Mouse (Mus musculus): ENCODE measurements at regions not wholly inside any gene's neighbourhood (a gene's known extent, or its start where the extent isn't known, plus 50 kb on each side); places are given as distances from the start of the nearest gene placed in this dataset.

- Histone ChIP-seq H3K4me3 (ENCODE audit: low read depth, low read length) (no peak overlapping the region), H3K4me1 (replicated peaks; ENCODE audit: control insufficient read depth, insufficient read depth, low read length) (no peaks in the 10 kb centered on the region), H3K4me2 (replicated peaks; ENCODE audit: low read depth) (no peak overlapping the region), H3K9ac (ENCODE audit: low read depth, low read length) (no peak overlapping the region), H3K9me3 (ENCODE audit: control insufficient read depth) (no peaks in the 10 kb centered on the region), H3K36me3 (ENCODE audit: control insufficient read depth, insufficient read depth) (no peaks in the 10 kb centered on the region), H3K27me3 (replicated peaks; ENCODE audit: control insufficient read depth, insufficient read depth, low read length) (no peaks in the 10 kb centered on the region), H3K27ac (ENCODE audit: low read depth, low read length) (no peak overlapping the region)
- TF ChIP-seq CTCF (IDR thresholded peaks at IDR 0.05; ENCODE audit: low read depth) = no peak
- no peak for ATAC-seq
- WGBS = 68% methylated on average over 11 of the region's 11 CpGs
Measured at GRCm38 (mm10) chr3:83540997-83541932, 224.9 kb upstream of the Sfrp2 start.

DNA sequence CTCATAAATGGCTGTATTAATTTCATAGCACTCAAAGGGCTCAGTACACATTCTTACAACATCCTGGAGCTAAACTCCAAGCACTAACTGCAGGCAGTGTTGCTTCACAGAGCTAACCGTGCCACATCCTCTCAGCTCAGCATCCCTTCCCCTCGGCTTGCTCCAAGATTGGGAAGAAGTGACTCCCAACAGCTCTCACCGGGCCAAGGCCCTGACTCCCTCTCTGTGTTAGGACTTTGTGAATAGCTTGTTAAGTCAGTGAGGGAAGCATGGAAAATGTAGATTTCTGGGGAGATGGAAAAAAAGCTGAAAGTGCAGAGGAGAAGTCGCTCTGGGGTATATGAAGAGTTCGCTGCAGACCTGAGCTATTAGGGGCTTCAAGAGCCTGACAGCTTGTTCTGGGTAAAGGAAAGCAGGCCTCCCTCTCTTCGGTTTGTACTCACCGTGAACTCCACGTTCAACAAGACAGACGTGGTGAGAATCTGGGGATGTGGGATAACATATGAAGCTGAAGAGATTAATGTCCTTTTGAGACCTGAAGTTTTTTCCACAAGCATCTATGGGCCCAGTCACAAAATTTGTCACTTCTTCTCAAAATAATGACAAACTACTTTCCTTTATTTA, 213.5 kb upstream of the Sfrp2 start:
- Histone ChIP-seq H3K4me1 (replicated peaks; ENCODE audit: control insufficient read depth, insufficient read depth, low read length) (no peaks in the 10 kb centered on the region), H3K9me3 (ENCODE audit: control insufficient read depth) (no peaks in the 10 kb centered on the region), H3K4me2 (replicated peaks; ENCODE audit: low read depth) (no peak overlapping the region), H3K27ac (ENCODE audit: low read depth, low read length) (no peak overlapping the region), H3K9ac (ENCODE audit: low read depth, low read length) (no peak overlapping the region), H3K36me3 (ENCODE audit: control insufficient read depth, insufficient read depth) (no peaks in the 10 kb centered on the region), H3K27me3 (replicated peaks; ENCODE audit: control insufficient read depth, insufficient read depth, low read length) (no peaks in the 10 kb centered on the region), H3K4me3 (ENCODE audit: low read depth, low read length) (no peak overlapping the region)
- no peak for TF ChIP-seq CTCF (IDR thresholded peaks at IDR 0.05; ENCODE audit: low read depth)
- WGBS = 79% methylated on average over 9 of the region's 9 CpGs
- ATAC-seq = no peak

DNA sequence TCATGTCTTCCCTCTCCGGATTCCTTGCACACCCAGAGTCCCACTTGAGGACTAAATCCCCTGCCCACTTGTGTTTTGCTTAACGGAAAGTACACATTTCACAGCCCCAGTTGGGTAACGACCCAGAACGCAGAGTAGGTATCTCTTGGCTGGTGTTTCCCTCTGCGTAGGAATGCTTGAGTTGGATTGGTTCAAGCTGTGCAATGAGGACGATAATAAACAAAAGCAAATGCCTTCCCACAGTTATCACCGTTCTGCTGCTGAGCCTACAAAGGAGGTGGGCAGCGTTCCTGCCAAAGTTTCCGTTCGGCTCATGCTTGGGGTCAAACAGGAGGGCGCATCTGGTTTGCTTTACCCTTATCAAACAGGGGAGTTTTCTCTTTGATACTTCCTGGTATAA, 212.3 kb upstream of the Sfrp2 start:
- H3K4me2 ChIP-seq (replicated peaks; ENCODE audit: low read depth) = no peak overlapping the region
- no peaks in the 10 kb centered on the region for H3K9me3 ChIP-seq (ENCODE audit: control insufficient read depth)
- no peaks in the 10 kb centered on the region for H3K4me1 ChIP-seq (replicated peaks; ENCODE audit: control insufficient read depth, insufficient read depth, low read length)
- no peak overlapping the region for H3K9ac ChIP-seq (ENCODE audit: low read depth, low read length)
- ATAC-seq = no peak
- H3K4me3 ChIP-seq (ENCODE audit: low read depth, low read length) = no peak overlapping the region
- no peak overlapping the region for H3K27ac ChIP-seq (ENCODE audit: low read depth, low read length)
- 60% methylated on average over 11 of the region's 11 CpGs for WGBS
- no peaks in the 10 kb centered on the region for H3K36me3 ChIP-seq (ENCODE audit: control insufficient read depth, insufficient read depth)
- H3K27me3 ChIP-seq (replicated peaks; ENCODE audit: control insufficient read depth, insufficient read depth, low read length) = no peaks in the 10 kb centered on the region
- TF ChIP-seq CTCF (IDR thresholded peaks at IDR 0.05; ENCODE audit: low read depth) = no peak

DNA sequence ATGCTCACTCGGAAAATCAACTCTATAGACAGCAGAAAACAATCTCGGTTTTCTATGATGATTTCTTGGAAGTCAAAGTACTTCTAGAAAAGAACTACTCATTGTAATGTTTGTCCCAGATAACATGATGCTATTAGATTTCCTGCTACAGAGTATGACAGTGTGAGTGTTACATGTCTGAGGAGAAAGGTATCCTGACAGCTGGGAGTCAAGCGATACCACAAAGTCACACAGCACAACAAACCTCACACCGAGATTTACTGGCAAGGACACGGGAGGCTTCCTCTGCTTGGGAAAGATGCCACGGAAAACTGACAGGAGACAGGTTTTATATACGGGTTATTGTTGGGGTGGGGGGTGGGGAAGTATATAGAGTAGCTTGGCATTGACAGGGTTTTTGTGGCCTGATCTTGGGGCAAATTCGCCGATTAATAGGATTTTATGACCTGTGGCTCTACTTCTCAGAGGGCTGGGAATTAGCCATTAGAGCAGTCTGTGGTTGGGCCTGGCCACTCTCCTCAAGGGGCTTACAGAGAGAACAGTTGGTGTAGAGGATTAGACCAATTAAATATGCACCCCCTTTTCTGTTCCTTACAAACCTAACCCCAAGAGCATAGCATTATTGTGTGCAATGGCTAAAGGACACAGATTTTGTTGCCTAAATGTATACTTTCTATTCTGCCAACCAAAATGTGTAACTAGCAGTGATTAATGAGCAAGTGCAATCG, 209.2 kb upstream of the Sfrp2 start:
- 78% methylated on average over 10 of the region's 10 CpGs for WGBS
- no peaks in the 10 kb centered on the region for H3K36me3 ChIP-seq (ENCODE audit: control insufficient read depth, insufficient read depth)
- no peak overlapping the region for H3K27ac ChIP-seq (ENCODE audit: low read depth, low read length)
- H3K9ac ChIP-seq (ENCODE audit: low read depth, low read length) = no peak overlapping the region
- TF ChIP-seq CTCF (IDR thresholded peaks at IDR 0.05; ENCODE audit: low read depth) = no peak
- no peak overlapping the region for H3K4me2 ChIP-seq (replicated peaks; ENCODE audit: low read depth)
- H3K9me3 ChIP-seq (ENCODE audit: control insufficient read depth) = no peaks in the 10 kb centered on the region
- H3K27me3 ChIP-seq (replicated peaks; ENCODE audit: control insufficient read depth, insufficient read depth, low read length) = no peaks in the 10 kb centered on the region
- no peak overlapping the region for H3K4me3 ChIP-seq (ENCODE audit: low read depth, low read length)
- no peaks in the 10 kb centered on the region for H3K4me1 ChIP-seq (replicated peaks; ENCODE audit: control insufficient read depth, insufficient read depth, low read length)
- no peak for ATAC-seq

- Histone ChIP-seq H3K27ac (ENCODE audit: low read depth, low read length) (no peak overlapping the region), H3K4me1 (replicated peaks; ENCODE audit: control insufficient read depth, insufficient read depth, low read length) (no peaks in the 10 kb centered on the region), H3K4me2 (replicated peaks; ENCODE audit: low read depth) (no peak overlapping the region), H3K27me3 (replicated peaks; ENCODE audit: control insufficient read depth, insufficient read depth, low read length) (no peaks in the 10 kb centered on the region), H3K9me3 (ENCODE audit: control insufficient read depth) (no peaks in the 10 kb centered on the region), H3K36me3 (ENCODE audit: control insufficient read depth, insufficient read depth) (no peaks in the 10 kb centered on the region), H3K4me3 (ENCODE audit: low read depth, low read length) (no peak overlapping the region), H3K9ac (ENCODE audit: low read depth, low read length) (no peak overlapping the region)
- ATAC-seq = no peak
- TF ChIP-seq CTCF (IDR thresholded peaks at IDR 0.05; ENCODE audit: low read depth) = no peak
- WGBS = 64% methylated on average over 3 of the region's 3 CpGs
Measured at GRCm38 (mm10) chr3:83562026-83562425, 204.1 kb upstream of the Sfrp2 start.

- Histone ChIP-seq H3K4me2 (replicated peaks; ENCODE audit: low read depth) (no peak overlapping the region), H3K4me1 (replicated peaks; ENCODE audit: control insufficient read depth, insufficient read depth, low read length) (no peaks in the 10 kb centered on the region), H3K9ac (ENCODE audit: low read depth, low read length) (no peak overlapping the region), H3K4me3 (ENCODE audit: low read depth, low read length) (no peak overlapping the region), H3K36me3 (ENCODE audit: control insufficient read depth, insufficient read depth) (no peaks in the 10 kb centered on the region), H3K9me3 (ENCODE audit: control insufficient read depth) (no peaks in the 10 kb centered on the region), H3K27me3 (replicated peaks; ENCODE audit: control insufficient read depth, insufficient read depth, low read length) (no peaks in the 10 kb centered on the region), H3K27ac (ENCODE audit: low read depth, low read length) (no peak overlapping the region)
- no peak for ATAC-seq
- 91% methylated on average over 4 of the region's 4 CpGs for WGBS
- no peak for TF ChIP-seq CTCF (IDR thresholded peaks at IDR 0.05; ENCODE audit: low read depth)
Measured at GRCm38 (mm10) chr3:83575526-83575925, 190.6 kb upstream of the Sfrp2 start.
